Mouse (Mus musculus): ENCODE data around the gene 9430038I01Rik. TPM values are rescaled to one million over a fixed set of nuclear protein-coding genes. Genes with fewer than 3 reads are reported as not detected.

9430038I01Rik gene
- polyA plus RNA-seq, 2 experiments = 16.0 to 23.6 TPM

GRCm38 (mm10) chr7:137397361-137397910 is 13.1 kb downstream of the 9430038I01Rik start:
- H3K4me3 ChIP-seq (replicated peaks; ENCODE audit: low read length) = no peak overlapping the region
- no peak overlapping the region for H3K27ac ChIP-seq (replicated peaks; ENCODE audit: low read depth, low read length)
- no peak overlapping the region for H3K4me2 ChIP-seq (replicated peaks; ENCODE audit: low read depth, low read length, severe bottlenecking)

GRCm38 (mm10) chr7:137395421-137395820 is 15.1 kb downstream of the 9430038I01Rik start:
- TF ChIP-seq POLR2A (IDR thresholded peaks at IDR 0.05; ENCODE audit: borderline replicate concordance, extremely low read depth, insufficient read depth, insufficient read length) = no peak
- Histone ChIP-seq H3K27ac (replicated peaks; ENCODE audit: low read depth, low read length) (no peak overlapping the region), H3K4me1 (ENCODE audit: control insufficient read depth, insufficient read depth, low read length) (no peaks in the 10 kb centered on the region), H3K27me3 (ENCODE audit: control insufficient read depth, insufficient read depth, low read length) (no peaks in the 10 kb centered on the region), H3K4me3 (replicated peaks; ENCODE audit: low read length) (no peak overlapping the region), H3K36me3 (ENCODE audit: control insufficient read depth, insufficient read depth, low read length) (no peaks in the 10 kb centered on the region), H3K4me2 (replicated peaks; ENCODE audit: low read depth, low read length, severe bottlenecking) (no peak overlapping the region), H3K9me3 (ENCODE audit: control insufficient read depth, low read length) (no peaks in the 10 kb centered on the region), H3K9ac (ENCODE audit: low read depth, low read length, severe bottlenecking) (no peak overlapping the region)
- peak; percentile 40 for DNase-seq (ENCODE audit: low spot score)
- ATAC-seq (ENCODE audit: low FRiP score, low read depth) = peak; percentile 44; the same call in 1 of the 2 replicates
- 90% methylated on average over 4 of the region's 4 CpGs for WGBS

More at GRCm38 (mm10) chr7:137397361-137397910, 13.1 kb downstream of the 9430038I01Rik start:
- Histone ChIP-seq H3K27me3 (ENCODE audit: control insufficient read depth, insufficient read depth, low read length) (no peaks in the 10 kb centered on the region), H3K4me1 (ENCODE audit: control insufficient read depth, insufficient read depth, low read length) (no peaks in the 10 kb centered on the region), H3K9me3 (ENCODE audit: control insufficient read depth, low read length) (no peaks in the 10 kb centered on the region; the same call in 1 of the 2 replicates), H3K36me3 (ENCODE audit: control insufficient read depth, insufficient read depth, low read length) (no peaks in the 10 kb centered on the region), H3K9ac (ENCODE audit: low read depth, low read length, severe bottlenecking) (no peak overlapping the region)
- DNase-seq (ENCODE audit: low spot score) (no peak), ATAC-seq (ENCODE audit: low FRiP score, low read depth) (no peak)
- no peak for TF ChIP-seq POLR2A (IDR thresholded peaks at IDR 0.05; ENCODE audit: borderline replicate concordance, extremely low read depth, insufficient read depth, insufficient read length)
- 97% methylated on average over 8 of the region's 8 CpGs for WGBS

- 31% methylated on average over 5 of the region's 5 CpGs for WGBS
- peaks cover 13% of the 10 kb centered on the region for H3K4me1 ChIP-seq (ENCODE audit: control insufficient read depth, insufficient read depth, low read length)
- no peak overlapping the region for H3K9ac ChIP-seq (ENCODE audit: low read depth, low read length, severe bottlenecking)
- no peaks in the 10 kb centered on the region for H3K9me3 ChIP-seq (ENCODE audit: control insufficient read depth, low read length)
- no peak overlapping the region; the same call in 1 of the 2 replicates for H3K4me2 ChIP-seq (replicated peaks; ENCODE audit: low read depth, low read length, severe bottlenecking)
- no peaks in the 10 kb centered on the region for H3K36me3 ChIP-seq (ENCODE audit: control insufficient read depth, insufficient read depth, low read length)
- 0 out of 2 replicates have a peak, but pooled peaks have one; percentile 60 for ATAC-seq (ENCODE audit: low FRiP score, low read depth)
- H3K27me3 ChIP-seq (ENCODE audit: control insufficient read depth, insufficient read depth, low read length) = no peaks in the 10 kb centered on the region
- no peak for TF ChIP-seq POLR2A (IDR thresholded peaks at IDR 0.05; ENCODE audit: borderline replicate concordance, extremely low read depth, insufficient read depth, insufficient read length)
- H3K4me3 ChIP-seq (replicated peaks; ENCODE audit: low read length) = no peak overlapping the region
- DNase-seq (ENCODE audit: low spot score) = peak; percentile 54
- no peak overlapping the region for H3K27ac ChIP-seq (replicated peaks; ENCODE audit: low read depth, low read length)
Measured at GRCm38 (mm10) chr7:137387863-137388262, 22.7 kb downstream of the 9430038I01Rik start.

GRCm38 (mm10) chr7:137374996-137375395 is 35.6 kb downstream of the 9430038I01Rik start:
- no peaks in the 10 kb centered on the region; the same call in 1 of the 2 replicates for H3K36me3 ChIP-seq (ENCODE audit: control insufficient read depth, insufficient read depth, low read length)
- WGBS = 95% methylated on average over 7 of the region's 7 CpGs
- no peak overlapping the region for H3K4me3 ChIP-seq (replicated peaks; ENCODE audit: low read length)
- H3K4me1 ChIP-seq (ENCODE audit: control insufficient read depth, insufficient read depth, low read length) = no peaks in the 10 kb centered on the region
- no peak overlapping the region for H3K27ac ChIP-seq (replicated peaks; ENCODE audit: low read depth, low read length)
- H3K27me3 ChIP-seq (ENCODE audit: control insufficient read depth, insufficient read depth, low read length) = no peaks in the 10 kb centered on the region
- DNase-seq (ENCODE audit: low spot score) = no peak
- TF ChIP-seq POLR2A (IDR thresholded peaks at IDR 0.05; ENCODE audit: borderline replicate concordance, extremely low read depth, insufficient read depth, insufficient read length) = no peak
- H3K4me2 ChIP-seq (replicated peaks; ENCODE audit: low read depth, low read length, severe bottlenecking) = no peak overlapping the region
- H3K9me3 ChIP-seq (ENCODE audit: control insufficient read depth, low read length) = no peaks in the 10 kb centered on the region
- no peak overlapping the region for H3K9ac ChIP-seq (ENCODE audit: low read depth, low read length, severe bottlenecking)
- ATAC-seq (ENCODE audit: low FRiP score, low read depth) = no peak

GRCm38 (mm10) chr7:137371770-137372169 is 38.8 kb downstream of the 9430038I01Rik start:
- Histone ChIP-seq H3K27ac (replicated peaks; ENCODE audit: low read depth, low read length) (no peak overlapping the region), H3K9me3 (ENCODE audit: control insufficient read depth, low read length) (no peaks in the 10 kb centered on the region), H3K4me2 (replicated peaks; ENCODE audit: low read depth, low read length, severe bottlenecking) (no peak overlapping the region), H3K27me3 (ENCODE audit: control insufficient read depth, insufficient read depth, low read length) (no peaks in the 10 kb centered on the region), H3K4me3 (replicated peaks; ENCODE audit: low read length) (no peak overlapping the region), H3K4me1 (ENCODE audit: control insufficient read depth, insufficient read depth, low read length) (no peaks in the 10 kb centered on the region), H3K9ac (ENCODE audit: low read depth, low read length, severe bottlenecking) (no peak overlapping the region), H3K36me3 (ENCODE audit: control insufficient read depth, insufficient read depth, low read length) (no peaks in the 10 kb centered on the region; the same call in 1 of the 2 replicates)
- no peak for ATAC-seq (ENCODE audit: low FRiP score, low read depth)
- TF ChIP-seq POLR2A (IDR thresholded peaks at IDR 0.05; ENCODE audit: borderline replicate concordance, extremely low read depth, insufficient read depth, insufficient read length) = no peak
- no peak for DNase-seq (ENCODE audit: low spot score)
- 48% methylated on average over 4 of the region's 4 CpGs for WGBS

All from limb, embryonic 14.5 days (tissue).